Mouse (Mus musculus): ENCODE measurements around the gene Sik2.

Sik2 gene

DNA sequence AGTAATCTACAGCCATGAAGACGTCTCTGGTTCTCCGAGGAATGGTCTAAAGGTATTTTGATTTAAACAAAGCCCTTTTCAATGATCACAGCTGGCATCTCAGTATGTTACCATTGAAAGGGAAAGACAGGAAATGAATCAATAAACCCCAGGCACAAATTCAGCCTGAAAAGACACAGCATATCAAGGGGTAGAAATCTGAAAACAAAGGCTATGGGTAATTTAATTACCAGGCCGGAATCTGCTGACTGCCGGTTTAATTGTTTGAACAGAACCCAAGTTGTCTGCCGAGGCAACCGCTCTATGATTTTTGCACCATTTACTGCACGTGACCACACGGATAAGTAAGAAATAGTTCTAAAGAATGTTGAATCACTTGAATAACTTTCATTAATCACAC, 22.8 kb downstream of the Sik2 start:
- DNase-seq (ENCODE audit: low spot score) = no peak

DNA sequence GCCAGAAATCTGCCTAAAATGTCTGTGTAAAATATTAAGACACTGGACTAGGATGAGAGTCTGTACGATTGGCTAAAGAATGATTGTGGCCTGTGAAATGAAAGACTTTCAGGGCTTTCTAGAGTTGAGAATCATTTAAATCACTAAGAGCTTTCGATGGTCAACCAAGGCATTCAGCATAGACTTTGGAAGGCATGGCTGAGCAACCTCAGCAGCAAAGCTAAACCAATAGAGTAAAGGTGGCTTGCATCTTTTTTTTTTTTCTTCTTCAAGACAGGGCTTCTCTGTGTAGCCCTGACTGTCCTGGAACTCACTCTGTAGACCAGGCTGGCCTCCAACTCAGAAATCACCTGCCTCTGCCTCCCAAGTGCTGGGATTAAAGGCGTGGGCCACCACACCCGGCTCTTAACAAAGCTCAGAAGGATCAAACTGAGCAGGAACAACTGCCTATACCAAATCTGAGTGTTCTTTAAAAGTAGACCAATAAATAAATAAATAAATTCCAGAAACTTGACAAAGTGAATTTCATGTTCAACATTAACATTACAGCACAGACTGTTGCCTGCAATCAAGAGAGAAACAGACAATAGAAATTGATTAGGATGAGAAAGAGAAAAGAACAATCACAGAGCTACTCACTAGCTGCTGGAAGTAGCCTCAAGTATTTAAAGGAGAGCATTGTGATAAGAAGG, 27.2 kb downstream of the Sik2 start:
- no peak for DNase-seq (ENCODE audit: low spot score)

DNA sequence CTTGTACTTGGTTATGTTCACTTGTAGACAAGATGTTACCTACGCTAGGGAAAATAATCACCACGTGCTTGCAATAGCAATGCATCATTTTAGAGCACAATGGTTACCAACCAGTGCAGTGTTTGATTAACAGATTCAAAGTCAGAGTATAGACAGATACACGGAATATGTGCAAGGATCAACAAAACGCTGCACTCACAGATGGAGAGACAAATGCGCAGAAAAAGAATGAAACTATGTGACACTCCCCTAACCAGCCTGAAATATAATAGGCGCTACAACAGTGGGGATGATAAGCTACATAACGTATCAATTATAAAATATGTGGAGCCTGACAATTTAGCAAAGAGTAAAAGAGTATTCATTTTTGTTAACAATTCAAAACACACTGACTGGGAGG, 34.2 kb downstream of the Sik2 start:
- no peak for DNase-seq (ENCODE audit: low spot score)

DNA sequence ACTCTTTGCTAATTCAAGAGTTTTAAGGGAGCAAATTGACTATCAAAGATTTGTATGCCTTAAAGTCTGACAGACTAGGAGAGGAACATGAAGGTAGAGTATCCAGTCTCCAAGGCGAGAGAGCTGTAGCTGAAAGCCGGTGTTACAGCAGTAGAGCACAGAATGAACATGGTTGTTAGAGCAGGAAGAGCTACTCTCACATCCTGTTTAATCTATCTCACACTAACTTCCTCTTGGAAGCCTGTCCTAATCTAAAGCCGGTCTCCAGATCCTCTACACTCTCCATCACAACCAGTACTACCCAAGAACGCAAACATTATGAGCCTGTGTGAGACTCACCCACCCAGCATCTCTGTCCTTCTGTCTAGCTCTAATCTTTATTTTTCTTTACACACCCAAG, 38.5 kb downstream of the Sik2 start:
- DNase-seq (ENCODE audit: low spot score) = no peak

DNA sequence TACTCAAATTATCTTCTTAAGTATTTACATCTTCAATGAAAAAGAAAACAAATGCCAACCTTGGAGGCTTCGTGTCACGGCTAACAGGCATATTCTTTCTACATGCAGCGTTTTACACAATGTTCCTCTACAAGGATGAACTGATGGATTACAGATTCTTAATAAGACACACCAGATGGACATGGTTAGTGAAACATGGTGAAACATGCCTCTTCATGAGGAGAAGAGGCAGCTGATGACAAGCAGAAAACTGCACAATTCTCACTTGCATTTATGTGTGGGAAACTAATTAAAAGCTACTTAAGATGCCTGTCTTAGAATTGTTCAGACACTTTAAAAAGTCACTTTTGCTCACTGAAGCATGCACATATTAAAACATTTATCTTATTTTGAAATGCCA, 39.6 kb downstream of the Sik2 start:
- DNase-seq (ENCODE audit: low spot score) = no peak

DNA sequence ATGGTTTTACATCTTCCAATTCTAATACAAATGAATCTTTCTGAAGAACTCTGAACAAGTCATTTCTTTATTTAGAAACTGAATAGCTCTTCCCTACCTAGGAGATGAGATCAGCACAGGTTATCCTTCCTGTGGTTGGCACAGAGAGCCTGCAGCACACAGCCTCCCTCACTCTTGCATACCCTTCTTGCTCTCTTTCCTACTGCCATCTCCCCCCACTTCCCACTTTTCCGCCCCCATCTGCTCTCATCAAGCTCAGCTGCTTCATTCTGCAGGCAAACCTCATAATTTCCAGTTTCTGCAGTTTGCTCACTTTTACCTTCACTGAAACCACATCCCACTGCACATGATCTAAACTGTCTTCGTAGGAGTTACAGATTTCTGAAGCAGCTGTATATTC, 42.6 kb downstream of the Sik2 start:
- DNase-seq (ENCODE audit: low spot score) = no peak

DNA sequence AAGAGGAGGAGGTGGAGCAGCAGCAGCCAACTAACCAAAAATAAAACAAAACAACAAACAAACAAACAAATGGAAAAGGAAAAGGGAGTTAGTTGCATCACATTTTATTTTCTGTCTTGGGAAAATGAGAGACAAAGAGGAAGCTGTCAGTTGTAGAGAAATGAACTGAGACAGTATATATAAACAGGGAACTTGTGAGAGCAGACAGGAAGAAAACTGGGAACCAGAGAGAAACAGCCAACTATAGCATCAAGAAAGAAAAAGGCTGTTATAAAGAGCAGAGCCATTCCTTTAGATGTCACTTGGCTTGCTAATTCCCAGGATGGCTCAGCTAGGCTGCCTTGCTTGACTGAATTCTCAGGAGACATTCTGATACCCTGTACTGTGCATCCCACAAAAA, 43.5 kb downstream of the Sik2 start:
- no peak for DNase-seq (ENCODE audit: low spot score)

- DNase-seq (ENCODE audit: low spot score) = no peak
Measured at GRCm38 (mm10) chr9:50964911-50965310, 44.0 kb downstream of the Sik2 start.

DNA sequence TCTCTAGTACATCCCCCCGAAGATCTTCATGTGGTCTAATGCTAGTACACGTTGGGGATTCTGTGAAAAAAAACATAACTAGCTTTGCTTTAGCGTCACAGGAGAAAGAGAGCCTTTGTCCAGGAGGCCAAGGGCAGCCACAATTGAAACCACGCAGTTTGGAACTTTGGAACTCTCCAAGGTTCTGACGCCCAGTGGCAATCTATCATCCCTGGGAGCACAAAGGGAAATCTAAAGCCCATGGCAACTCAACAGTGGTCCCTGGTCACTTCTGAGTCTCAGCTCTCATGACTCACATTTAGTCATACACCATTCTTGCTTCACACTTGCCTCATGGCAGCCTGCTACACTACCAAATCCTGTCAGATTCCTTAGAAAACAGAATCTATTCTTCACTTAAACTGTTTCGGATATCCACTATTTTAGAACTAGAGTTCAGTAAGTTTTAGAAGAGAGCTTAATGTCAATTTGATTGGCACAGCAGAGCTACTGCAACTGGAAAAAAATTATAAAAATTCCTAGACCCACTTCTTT, 50.9 kb downstream of the Sik2 start:
- no peak for DNase-seq (ENCODE audit: low spot score)

GRCm38 (mm10) chr9:50955176-50955575, 53.7 kb downstream of the Sik2 start:
- no peak for DNase-seq (ENCODE audit: low spot score)

DNA sequence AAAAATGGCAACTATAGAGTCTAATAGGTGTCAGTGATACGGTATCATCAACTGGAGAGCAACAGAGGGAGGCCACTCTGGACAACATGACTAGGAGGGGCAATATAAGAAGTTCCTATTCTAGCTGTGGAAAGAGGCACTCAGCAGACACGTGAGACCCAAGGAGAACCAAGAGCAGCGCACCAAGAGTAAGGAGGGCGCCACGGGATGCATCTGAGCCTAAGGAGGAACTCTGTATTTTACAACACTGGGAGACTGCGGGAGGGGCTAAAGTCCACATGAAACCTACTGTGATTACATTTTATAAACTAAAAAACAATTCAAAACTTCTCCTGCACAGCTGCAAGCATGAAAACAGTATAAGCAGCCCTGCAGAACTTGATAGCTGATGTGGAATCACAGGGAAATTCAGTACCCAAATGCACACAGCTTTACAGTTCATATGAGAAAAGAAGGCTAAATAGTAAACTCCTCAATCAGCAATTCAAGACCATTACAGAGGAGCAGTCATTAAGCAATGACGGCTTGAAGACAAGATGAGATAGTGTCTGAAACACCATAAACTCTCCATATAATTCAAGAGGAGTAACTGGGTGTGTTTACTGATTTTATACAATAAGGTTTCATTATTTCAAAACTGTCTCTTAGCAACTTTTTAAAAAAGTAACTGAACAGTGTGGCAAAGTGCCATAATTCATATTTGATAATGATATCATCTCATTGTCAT, 60.6 kb downstream of the Sik2 start:
- no peak for DNase-seq (ENCODE audit: low spot score)

- DNase-seq (ENCODE audit: low spot score) = no peak
Measured at GRCm38 (mm10) chr9:50946338-50946737, 62.5 kb downstream of the Sik2 start.

GRCm38 (mm10) chr9:50944826-50945225, 64.0 kb downstream of the Sik2 start:
- DNase-seq (ENCODE audit: low spot score) = no peak

DNA sequence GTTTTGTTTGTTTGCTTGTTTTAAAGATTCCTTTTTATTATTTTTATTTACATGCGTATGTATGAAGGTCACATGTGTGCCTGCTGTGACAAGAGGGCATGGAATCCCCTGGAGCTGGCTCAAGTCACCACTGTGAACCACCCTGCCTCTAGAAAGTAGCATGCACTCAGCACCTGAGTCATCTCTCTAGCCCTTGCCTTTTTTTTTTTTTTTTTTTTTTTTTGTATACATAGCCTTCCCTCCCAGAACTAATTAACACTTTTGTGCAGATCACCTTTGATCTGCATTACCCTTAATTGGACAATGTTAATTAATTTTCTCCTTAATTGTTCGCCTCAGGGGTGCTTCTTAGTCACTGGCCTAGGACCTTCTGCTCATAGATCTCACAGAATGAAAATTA, 66.2 kb downstream of the Sik2 start:
- no peak for DNase-seq (ENCODE audit: low spot score)

DNA sequence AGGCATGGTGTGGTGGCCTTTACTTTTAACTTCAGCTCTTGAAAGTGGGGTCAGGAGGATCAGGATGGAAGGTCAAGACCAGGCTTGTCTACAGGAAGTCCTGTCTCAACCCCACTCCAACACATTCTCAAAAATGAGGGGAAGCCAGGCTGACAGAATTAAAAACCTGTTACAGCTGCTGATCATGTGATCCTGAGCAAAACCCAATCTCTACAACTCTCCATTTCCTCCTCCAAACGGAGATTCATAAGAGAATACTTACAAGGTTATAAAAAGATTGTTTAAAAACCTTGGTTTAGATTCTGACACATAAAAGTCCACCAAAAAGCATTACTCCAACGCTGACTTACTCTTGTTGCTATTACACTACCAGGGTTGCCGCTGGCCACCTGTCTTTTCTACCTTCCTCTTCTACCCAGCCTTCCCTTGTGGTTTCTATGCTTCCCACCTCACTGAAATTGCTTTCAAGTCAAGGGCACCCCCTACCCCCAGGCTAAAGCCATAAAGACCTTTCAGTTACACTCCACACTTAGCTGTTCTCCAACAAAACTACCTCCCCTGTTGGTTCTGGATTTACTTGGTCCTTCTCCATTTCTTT, 67.0 kb downstream of the Sik2 start:
- no peak for DNase-seq (ENCODE audit: low spot score)

DNA sequence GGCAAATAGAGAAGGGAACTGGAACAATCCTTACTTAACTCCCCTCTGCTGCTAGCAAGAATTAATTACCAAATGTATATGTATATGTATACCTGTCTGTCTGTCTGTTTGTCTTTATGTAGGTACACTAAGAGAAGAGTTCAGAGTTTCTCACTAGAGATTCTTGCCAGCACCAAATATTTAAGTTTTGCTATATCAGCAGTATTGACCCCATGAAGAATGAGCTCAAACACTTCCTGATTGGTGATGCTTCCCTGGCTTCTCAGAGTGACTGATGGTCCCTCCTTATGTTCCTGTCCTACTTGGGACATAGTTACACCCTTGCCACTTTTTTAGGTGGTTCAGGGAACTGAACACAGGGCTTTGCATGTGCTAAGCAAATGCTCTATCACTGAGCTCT, 78.9 kb downstream of the Sik2 start:
- no peak for DNase-seq (ENCODE audit: low spot score)

GRCm38 (mm10) chr9:50925801-50926200, 83.1 kb downstream of the Sik2 start:
- no peak for DNase-seq (ENCODE audit: low spot score)

GRCm38 (mm10) chr9:50924454-50924853, 84.4 kb downstream of the Sik2 start:
- no peak for DNase-seq (ENCODE audit: low spot score)

DNA sequence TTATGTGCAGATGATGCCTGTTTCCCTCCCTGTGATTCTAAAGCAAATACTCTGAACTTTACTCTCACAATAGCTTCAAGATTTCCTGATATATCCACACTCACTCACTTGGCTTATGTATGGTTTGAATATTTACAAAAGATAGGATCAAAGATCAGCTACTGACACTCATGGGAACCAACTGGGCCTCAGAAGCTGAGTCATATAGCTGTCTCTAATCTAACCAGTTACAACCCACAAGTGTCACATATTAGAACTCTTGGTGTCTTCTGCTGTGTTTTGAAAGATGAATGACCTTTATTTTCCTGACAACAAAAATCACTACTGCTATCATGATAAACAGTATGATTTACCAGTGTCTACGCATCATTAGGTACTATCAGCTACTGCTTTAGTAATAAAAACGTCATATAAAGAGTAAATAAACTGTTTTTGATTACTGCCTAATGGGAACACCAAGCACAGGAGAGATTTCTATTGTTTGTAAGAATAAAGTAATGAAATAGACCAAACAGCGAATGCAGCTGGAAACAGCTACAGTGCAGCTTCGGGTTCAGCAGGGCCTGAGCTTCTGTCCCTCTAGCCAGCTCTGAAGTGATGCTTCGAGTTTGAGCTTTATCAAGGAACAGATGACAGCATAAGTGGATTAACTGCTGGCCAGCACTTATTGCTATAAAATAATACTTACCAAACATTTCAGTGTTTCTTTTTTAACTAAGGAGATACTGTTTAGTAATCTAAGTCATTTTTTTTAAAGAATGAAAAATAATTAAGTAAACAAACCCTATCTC, 86.3 kb downstream of the Sik2 start:
- no peak for DNase-seq (ENCODE audit: low spot score)

- no peak for DNase-seq (ENCODE audit: low spot score)
Measured at GRCm38 (mm10) chr9:50920933-50921895, 87.7 kb downstream of the Sik2 start.

- no peak for DNase-seq (ENCODE audit: low spot score)
Measured at GRCm38 (mm10) chr9:50919554-50919953, 89.3 kb downstream of the Sik2 start.

All from T-cell, adult 2 months (primary cell).